ENCODE assay signal across 8 mouse cellular contexts in the genomic region with DNA sequence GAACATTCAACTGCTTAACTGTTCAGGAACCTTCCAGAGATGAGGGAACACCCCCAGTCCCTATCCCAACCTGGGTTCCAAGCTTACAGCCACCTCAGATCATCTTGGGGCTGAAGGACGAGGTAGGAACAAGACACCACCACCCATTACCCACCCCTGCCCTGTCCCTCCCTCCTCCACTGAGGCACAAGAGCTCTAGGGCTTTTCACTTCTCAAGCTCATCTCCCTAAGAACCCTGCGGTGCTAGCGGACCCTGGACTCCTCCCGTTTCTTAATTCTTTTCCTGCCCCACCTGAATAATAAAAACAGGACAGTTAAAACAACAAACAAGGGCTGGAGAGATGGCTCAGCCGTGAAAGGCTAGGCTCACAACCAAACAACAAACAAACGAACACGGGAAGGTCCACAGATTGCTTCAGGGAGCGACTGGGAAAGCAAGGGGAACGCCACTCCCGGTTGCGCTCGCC. TPM values are rescaled to one million over a fixed set of nuclear protein-coding genes. Genes with fewer than 3 reads are reported as not detected.
DNase-seq lines count a peak whose midpoint lies in the region; ATAC-seq and TF ChIP-seq lines count a peak whose summit lies in the region.

No protein-coding gene starts in this region.

- H3K4me3 ChIP-seq in cortical plate, adult 2 months (ENCODE audit: insufficient read depth, low read length): peak overlapping the region; percentile 58
- H3K4me3 ChIP-seq in heart, embryonic 14.5 days (ENCODE audit: control insufficient read depth in 1 of 2, insufficient read depth in 1 of 2, low read depth in 1 of 2, low read length in 2 of 2): peak overlapping the region; percentile 80 to 85
- peak overlapping the region; percentile 68 for H3K4me3 ChIP-seq in liver, embryonic 16.5 days (ENCODE audit: low read depth, low read length)
- H3K4me3 ChIP-seq in small intestine, adult 2 months (ENCODE audit: low read depth, low read length): peak overlapping the region; percentile 91

- no peaks in the 10 kb centered on the region for H3K9me3 ChIP-seq in heart, embryonic 14.5 days (ENCODE audit: control insufficient read depth, low read length)
- H3K9me3 ChIP-seq in liver, embryonic 16.5 days (replicated peaks; ENCODE audit: control insufficient read depth, low read length): no peaks in the 10 kb centered on the region

- H3K36me3 ChIP-seq in heart, embryonic 14.5 days (ENCODE audit: control insufficient read depth, insufficient read depth, low read length): no peaks in the 10 kb centered on the region
- H3K36me3 ChIP-seq in liver, embryonic 16.5 days (ENCODE audit: control insufficient read depth, insufficient read depth): no peaks in the 10 kb centered on the region
- H3K36me3 ChIP-seq in small intestine, adult 2 months (ENCODE audit: control insufficient read depth, insufficient read depth, low read length): peaks cover 12% of the 10 kb centered on the region

- WGBS in heart, embryonic 14.5 days: 7% methylated on average over 12 of the region's 12 CpGs
- WGBS in liver, embryonic 16.5 days (ENCODE audit: insufficient replicate concordance): 3% methylated on average over 12 of the region's 12 CpGs
- WGBS in small intestine, adult 2 months: under 1% methylated on average over 12 of the region's 12 CpGs

- no peak for TF ChIP-seq POLR2A in cortical plate, adult 2 months (IDR thresholded peaks at IDR 0.05; ENCODE audit: extremely low read depth, insufficient read depth, low read length)
- no peak for TF ChIP-seq POLR2A in small intestine, adult 2 months (IDR thresholded peaks at IDR 0.05; ENCODE audit: low read depth, low read length)

- TF ChIP-seq CTCF in cortical plate, adult 2 months (IDR thresholded peaks at IDR 0.05; ENCODE audit: extremely low read depth, insufficient read depth, low read length): no peak
- no peak for TF ChIP-seq CTCF in small intestine, adult 2 months (IDR thresholded peaks at IDR 0.05; ENCODE audit: extremely low read depth, insufficient read length, insufficient replicate concordance, low read depth, low read length)

- no peak overlapping the region; the same call in 1 of the 2 replicates for H3K27ac ChIP-seq in cortical plate, adult 2 months (ENCODE audit: insufficient read depth, low read length)
- H3K27ac ChIP-seq in heart, embryonic 14.5 days (replicated peaks in 1 of 2; ENCODE audit: control insufficient read depth in 1 of 2, insufficient read depth in 1 of 2, low read depth in 2 of 2, low read length in 2 of 2): no peak overlapping the region
- H3K27ac ChIP-seq in liver, embryonic 16.5 days (ENCODE audit: low read length): no peak overlapping the region
- peak overlapping the region; percentile 93 for H3K27ac ChIP-seq in small intestine, adult 2 months (ENCODE audit: insufficient read depth, low read depth, low read length)

- no peak for ATAC-seq in heart, embryonic 14.5 days (ENCODE audit: insufficient number of reproducible peaks, insufficient read depth, low FRiP score, low read depth)
- ATAC-seq in liver, embryonic 16.5 days (ENCODE audit: low read depth): no peak

- DNase-seq in ovary, postnatal 10 days (ENCODE audit: low spot score): peak; percentile 33
- DNase-seq in ovary, postnatal 14 days (ENCODE audit: low spot score): no peak
- DNase-seq in gastrocnemius, postnatal 25 days: no peak
- DNase-seq in spleen, adult 12 weeks (ENCODE audit: low spot score): no peak

- H3K4me1 ChIP-seq in cortical plate, adult 2 months (ENCODE audit: control insufficient read depth, insufficient read depth, low read length): no peaks in the 10 kb centered on the region
- peaks cover 5 to 8% of the 10 kb centered on the region in 2 experiments for H3K4me1 ChIP-seq in heart, embryonic 14.5 days (ENCODE audit: control insufficient read depth in 2 of 2, insufficient read depth in 2 of 2, low read length in 2 of 2)
- H3K4me1 ChIP-seq in liver, embryonic 16.5 days (ENCODE audit: control insufficient read depth, low read depth, low read length): peaks cover 18% of the 10 kb centered on the region
- peaks cover 9% of the 10 kb centered on the region; the same call in 1 of the 2 replicates for H3K4me1 ChIP-seq in small intestine, adult 2 months (ENCODE audit: control insufficient read depth, insufficient read depth, insufficient read length, low read length)

- H3K27me3 ChIP-seq in heart, embryonic 14.5 days (ENCODE audit: control insufficient read depth, insufficient read depth, low read length): peaks cover 20% of the 10 kb centered on the region
- H3K27me3 ChIP-seq in liver, embryonic 16.5 days (ENCODE audit: control insufficient read depth, insufficient read depth, low read depth, low read length): peaks cover 13% of the 10 kb centered on the region
- H3K27me3 ChIP-seq in small intestine, adult 2 months (ENCODE audit: control insufficient read depth, insufficient read depth, low read length): no peaks in the 10 kb centered on the region

- peak overlapping the region; percentile 84 for H3K9ac ChIP-seq in heart, embryonic 14.5 days (ENCODE audit: low read length)
- peak overlapping the region; percentile 65 for H3K9ac ChIP-seq in liver, embryonic 16.5 days (ENCODE audit: low read depth, low read length)

- H3K4me2 ChIP-seq in heart, embryonic 14.5 days (ENCODE audit: low read length): peak overlapping the region; percentile 95
- peak overlapping the region; percentile 69 for H3K4me2 ChIP-seq in liver, embryonic 16.5 days (ENCODE audit: low read depth, low read length)

RNA-seq across cellular contexts. Expression of gene Parp14, which starts 0.7 kb away (rescaled TPM):
- 1.4 and 1.8 TPM in 2 replicates for polyA plus RNA-seq in cortical plate, adult 2 months (2012; rRNA removed)
- 1.1 and 1.3 TPM in 2 replicates for polyA plus RNA-seq in heart, embryonic 14.5 days (2014; fragmentation: Nextera tagmentation; extraction: Ambion mirVana)
- 1.4 and 1.5 TPM in 2 replicates for polyA plus RNA-seq in liver, embryonic 16.5 days (2015; fragmentation: Nextera tagmentation; extraction: Ambion mirVana)
- polyA plus RNA-seq in small intestine, adult 2 months (2012; rRNA removed): 4.5 and 17.5 TPM in 2 replicates
- 1 to 10 TPM; 3.2 to 3.3 TPM for total RNA-seq in gastrocnemius, postnatal 25 days (2021)
